Mouse (Mus musculus) forebrain, postnatal 0 days (tissue): ENCODE measurements around the gene Sertm1. TPM values are rescaled to one million over a fixed set of nuclear protein-coding genes. Genes with fewer than 3 reads are reported as not detected.

Source experiments
- ATAC-seq: fragments of 200-750 bp; cut with Nextera tagmentation; 2 replicates; pipeline ENCODE4 v1.8.0; 2017; ENCODE audit warnings: mild to moderate bottlenecking, moderate library complexity
- DNase-seq: peaks from one replicate; pipeline ENCODE4 v3.0.0-alpha.2; 2015
- H3K27ac ChIP-seq: fragments of 300-500 bp; sonication (generic); 2 replicates; pipeline ENCODE4 v1.5.1; 2014; ENCODE audit warnings: low read depth, mild to moderate bottlenecking, antibody characterized with exemption, low read length, moderate library complexity, mixed read lengths
- H3K27me3 ChIP-seq: fragments of 300-500 bp; sonication (generic); 2 replicates; pipeline ENCODE4 v1.6.1; 2014; ENCODE audit warnings: mild to moderate bottlenecking, low read length, mixed read lengths; ENCODE audit not compliant: insufficient read depth
- H3K36me3 ChIP-seq: fragments of 300-500 bp; sonication (generic); 2 replicates; pipeline ENCODE4 v1.6.1; 2014; ENCODE audit warnings: mild to moderate bottlenecking, moderate library complexity; ENCODE audit not compliant: insufficient read depth
- H3K4me1 ChIP-seq: fragments of 300-500 bp; sonication (generic); 2 replicates; pipeline ENCODE4 v1.6.1; 2014; ENCODE audit warnings: antibody characterized with exemption; ENCODE audit not compliant: insufficient read depth
- H3K4me2 ChIP-seq: fragments of 300-500 bp; sonication (generic); 2 replicates; pipeline ENCODE4 v1.6.1; 2014; ENCODE audit warnings: low read depth, mild to moderate bottlenecking, moderate library complexity
- H3K4me3 ChIP-seq: fragments of 300-500 bp; sonication (generic); 2 replicates; pipeline ENCODE4 v1.5.1; 2014; ENCODE audit warnings: low read depth, low read length, mixed read lengths
- H3K9ac ChIP-seq: fragments of 300-500 bp; sonication (generic); 2 replicates; pipeline ENCODE4 v1.6.1; 2014; ENCODE audit warnings: mild to moderate bottlenecking
- H3K9me3 ChIP-seq: fragments of 300-500 bp; sonication (generic); 2 replicates; pipeline ENCODE4 v1.6.1; 2016; ENCODE audit warnings: low read length
- CTCF ChIP-seq: sonication (generic); IDR thresholded peaks from 2 replicates; pipeline ENCODE4 v1.5.1; 2016; ENCODE audit warnings: antibody characterized with exemption, control low read depth, low read depth
- WGBS: fragments of 180-500 bp; shearing (Covaris S2); extraction: QIAGEN DNeasy Blood & Tissue Kit; methylation state at CpG from one replicate; pipeline ENCODE4 v1.1.7; 2014; 5-methylcytosine and 5-hydroxymethylcytosine counted together
- polyA plus RNA-seq: library from polyadenylated mRNA; unstranded; fragments of >200 nt; fragmentation: Nextera tagmentation; extraction: Ambion mirVana; gene quantifications from 2 replicates; pipeline ENCODE4 v1.2.1, GENCODE M21; 2015
- total RNA-seq: library from RNA; depleted of rRNA; stranded (reverse); fragments of >200 nt; gene quantifications from 2 replicates; pipeline ENCODE4 v1.2.3, GENCODE M21; 2014; rRNA removed

Gene Sertm1
- total and polyA plus RNA-seq, 2 experiments from 2014 or later = 4.5 to 46.3 TPM

DNA sequence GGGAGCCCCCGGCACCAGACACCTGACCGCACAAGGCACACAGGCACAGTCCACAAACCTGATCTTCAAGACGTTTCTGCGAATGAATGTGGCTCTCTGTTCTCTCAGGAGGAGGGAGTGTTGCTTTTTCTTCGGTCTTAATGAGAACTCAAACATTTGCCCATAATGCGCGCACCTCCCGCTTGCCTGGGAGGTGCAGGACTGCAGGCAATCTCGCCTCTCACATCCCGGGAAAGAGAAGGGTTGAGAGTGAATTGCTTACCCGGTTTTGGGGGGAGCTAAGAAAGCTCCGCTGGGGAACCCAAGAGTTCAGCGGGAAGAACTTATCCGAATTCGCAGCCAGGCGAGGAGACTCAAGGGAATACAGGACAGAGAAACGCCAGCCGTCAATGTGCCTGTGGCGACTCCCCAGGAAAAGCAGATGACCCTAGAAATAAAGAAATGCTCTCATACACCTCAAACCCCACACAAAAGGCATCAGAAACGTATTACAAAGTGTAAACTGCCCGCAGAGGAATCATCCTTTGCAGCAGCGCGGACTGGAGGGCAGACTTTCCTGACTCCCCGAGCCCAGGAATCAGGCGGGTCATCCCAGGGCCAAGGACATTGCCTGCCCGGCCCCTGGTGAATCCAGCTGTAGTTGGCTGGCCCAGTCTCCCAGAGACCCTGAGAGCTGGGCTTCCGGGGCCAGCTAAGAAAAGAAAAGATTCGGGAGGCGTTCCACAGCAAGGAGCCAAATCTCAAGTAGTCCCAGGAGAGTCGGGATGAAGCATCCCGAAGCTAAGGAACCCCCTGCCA, 643 bp downstream of the Sertm1 start:
- 3% methylated on average over 31 of the region's 31 CpGs for WGBS
- Histone ChIP-seq H3K4me1 (no peaks in the 10 kb centered on the region), H3K9ac (peak overlapping the region; percentile 45), H3K4me2 (peak overlapping the region; percentile 61), H3K9me3 (no peaks in the 10 kb centered on the region), H3K27ac (no peak overlapping the region), H3K36me3 (no peaks in the 10 kb centered on the region), H3K27me3 (no peaks in the 10 kb centered on the region), H3K4me3 (peak overlapping the region; percentile 44)
- TF ChIP-seq CTCF = no peak
- DNase-seq (peak; percentile 43), ATAC-seq (no peak; the same call in 1 of the 2 replicates)

DNA sequence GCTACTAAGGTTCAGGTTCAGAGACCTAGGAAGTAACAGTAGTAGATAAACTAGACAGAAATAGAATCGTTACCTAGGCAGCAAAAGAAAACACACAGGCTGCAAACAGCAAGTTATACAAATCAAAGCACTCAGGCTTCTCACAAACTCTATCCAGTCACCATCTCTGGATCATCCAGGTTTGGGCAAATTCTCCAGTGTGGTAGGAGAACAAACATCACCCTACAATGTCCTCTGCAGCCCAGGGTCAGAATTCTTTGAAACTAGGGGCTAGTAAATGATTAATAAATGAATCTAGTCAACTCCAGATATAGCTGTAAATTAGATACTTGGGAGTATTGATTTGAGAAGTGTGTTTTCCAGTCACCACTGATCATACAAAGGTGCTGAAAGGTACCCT, 6.8 kb downstream of the Sertm1 start:
- ATAC-seq = no peak
- H3K9me3 ChIP-seq = no peaks in the 10 kb centered on the region
- TF ChIP-seq CTCF = no peak
- no peak overlapping the region for H3K4me3 ChIP-seq
- H3K9ac ChIP-seq = no peak overlapping the region
- no peaks in the 10 kb centered on the region for H3K4me1 ChIP-seq
- no peak overlapping the region for H3K4me2 ChIP-seq
- no peaks in the 10 kb centered on the region for H3K27me3 ChIP-seq
- no peak overlapping the region for H3K27ac ChIP-seq
- no peaks in the 10 kb centered on the region for H3K36me3 ChIP-seq
- no peak for DNase-seq
- WGBS = 93% methylated on average over 1 of the region's 1 CpGs

DNA sequence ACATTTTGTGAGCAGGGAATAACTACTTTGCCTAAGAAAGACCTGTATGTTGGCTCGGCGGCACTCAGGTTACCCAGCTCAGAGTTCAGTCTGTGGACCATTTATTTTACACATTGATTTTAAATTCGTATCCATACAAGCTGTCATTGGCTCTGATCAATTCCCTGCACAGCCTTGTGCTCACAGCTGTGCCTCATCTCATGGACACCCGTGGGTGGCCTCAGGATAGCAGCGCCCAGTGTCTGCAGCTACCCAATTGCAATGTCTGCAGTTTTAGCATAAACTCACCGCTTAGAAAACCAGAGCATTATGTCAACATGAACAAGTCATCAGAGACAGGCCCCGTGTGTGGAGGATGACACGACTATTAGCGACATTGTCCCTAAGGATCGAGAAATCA, 17.7 kb downstream of the Sertm1 start:
- no peak for TF ChIP-seq CTCF
- no peaks in the 10 kb centered on the region for H3K9me3 ChIP-seq
- no peak overlapping the region for H3K9ac ChIP-seq
- H3K4me3 ChIP-seq = no peak overlapping the region
- no peaks in the 10 kb centered on the region for H3K4me1 ChIP-seq
- H3K27me3 ChIP-seq = no peaks in the 10 kb centered on the region
- ATAC-seq (no peak), DNase-seq (no peak)
- no peak overlapping the region for H3K27ac ChIP-seq
- 0 out of 2 replicates have a peak, but pooled peaks cover 3% of the 10 kb centered on the region for H3K36me3 ChIP-seq
- no peak overlapping the region for H3K4me2 ChIP-seq
- 91% methylated on average over 10 of the region's 10 CpGs for WGBS

DNA sequence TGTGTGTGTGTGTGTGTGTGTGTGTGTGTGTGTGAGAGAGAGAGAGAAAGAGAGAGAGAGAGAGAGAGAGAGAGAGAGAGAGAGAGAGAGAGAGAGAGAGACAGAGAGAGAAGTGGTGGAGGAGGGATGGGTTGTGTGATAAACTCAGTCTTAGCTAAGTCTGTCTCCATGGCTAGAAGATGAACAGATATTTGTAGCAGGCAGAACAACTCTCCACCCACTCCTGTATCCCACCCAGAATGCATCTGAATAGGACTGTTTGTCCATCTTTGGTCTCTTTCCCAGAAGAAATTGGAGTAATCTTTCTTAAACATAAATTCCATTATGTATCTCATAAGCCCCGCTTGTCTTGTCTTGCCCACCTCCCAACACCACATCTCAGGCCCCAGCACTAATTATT, 20.8 kb downstream of the Sertm1 start:
- Histone ChIP-seq H3K4me2 (no peak overlapping the region), H3K9me3 (no peaks in the 10 kb centered on the region), H3K27ac (no peak overlapping the region), H3K9ac (no peak overlapping the region), H3K36me3 (0 out of 2 replicates have a peak, but pooled peaks cover 3% of the 10 kb centered on the region), H3K4me3 (no peak overlapping the region), H3K27me3 (no peaks in the 10 kb centered on the region), H3K4me1 (no peaks in the 10 kb centered on the region)
- DNase-seq (no peak), ATAC-seq (no peak)
- no peak for TF ChIP-seq CTCF
- 83% methylated on average over 1 of the region's 1 CpGs for WGBS

DNA sequence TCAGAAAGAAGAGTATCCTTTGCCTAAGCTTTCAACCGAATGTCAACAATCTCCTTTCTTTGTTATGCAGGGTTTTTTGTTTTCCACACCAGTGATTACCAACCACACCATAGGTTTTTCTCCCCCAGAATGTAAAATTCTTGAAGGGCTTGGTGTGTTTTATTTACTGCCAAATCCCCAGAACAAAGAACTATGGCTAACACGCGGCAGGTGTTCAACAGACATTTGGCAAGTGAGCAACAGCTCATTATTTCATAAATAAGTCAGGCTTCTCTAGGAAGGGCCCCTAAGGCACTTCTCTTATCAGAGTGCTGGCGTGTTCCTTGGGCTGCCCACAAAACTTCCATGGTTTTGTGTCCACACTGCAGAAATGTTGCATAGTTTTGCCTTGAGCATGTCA, 23.5 kb downstream of the Sertm1 start:
- H3K36me3 ChIP-seq = no peaks in the 10 kb centered on the region
- H3K4me3 ChIP-seq = no peak overlapping the region
- WGBS = 16% methylated on average over 4 of the region's 4 CpGs
- no peak overlapping the region for H3K4me2 ChIP-seq
- H3K4me1 ChIP-seq = no peaks in the 10 kb centered on the region
- no peaks in the 10 kb centered on the region for H3K27me3 ChIP-seq
- no peaks in the 10 kb centered on the region for H3K9me3 ChIP-seq
- TF ChIP-seq CTCF = no peak
- DNase-seq = peak; percentile 21
- H3K9ac ChIP-seq = no peak overlapping the region
- no peak for ATAC-seq
- no peak overlapping the region for H3K27ac ChIP-seq

DNA sequence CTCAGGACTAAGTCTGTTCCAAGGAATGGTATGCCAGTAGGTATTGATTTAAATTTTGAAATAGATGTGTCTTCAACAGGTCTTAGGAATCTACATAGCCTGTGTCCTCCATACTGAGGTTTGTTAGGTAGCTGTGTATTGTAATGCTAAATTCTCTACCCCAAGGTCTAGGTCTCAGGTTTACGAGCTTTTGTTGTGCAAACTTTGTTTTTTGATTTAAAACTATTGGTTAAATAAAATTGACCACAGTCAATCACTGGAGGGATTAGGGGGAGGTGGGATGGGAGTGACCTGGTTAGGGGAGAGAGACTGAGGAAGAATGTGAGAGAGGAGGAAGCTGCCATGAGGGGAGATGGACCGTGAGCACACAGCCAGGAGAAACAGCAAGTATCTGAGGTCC, 29.2 kb downstream of the Sertm1 start:
- Histone ChIP-seq H3K9me3 (no peaks in the 10 kb centered on the region), H3K27me3 (no peaks in the 10 kb centered on the region), H3K4me2 (no peak overlapping the region), H3K27ac (no peak overlapping the region), H3K4me1 (no peaks in the 10 kb centered on the region), H3K9ac (no peak overlapping the region), H3K36me3 (no peaks in the 10 kb centered on the region), H3K4me3 (no peak overlapping the region)
- no peak for TF ChIP-seq CTCF
- DNase-seq = no peak
- WGBS = 83% methylated on average over 2 of the region's 2 CpGs
- no peak for ATAC-seq

Other genes with a start within 250 kb of the Sertm1 start
- gene Supt20, start 223.1 kb downstream of the Sertm1 start, total RNA-seq = 45.9 and 50.7 TPM in 2 replicates
- 41.2 and 53.1 TPM in 2 replicates for gene Supt20, start 223.1 kb downstream of the Sertm1 start, polyA plus RNA-seq
- gene Gm21958, start 201.5 kb downstream of the Sertm1 start, total RNA-seq = not detected in 2 replicates
- gene Gm21958, start 201.5 kb downstream of the Sertm1 start, polyA plus RNA-seq = 0.25 and 0.31 TPM in 2 replicates
- 39.8 and 56.4 TPM in 2 replicates for gene Exosc8, start 180.5 kb downstream of the Sertm1 start, total RNA-seq
- gene Exosc8, start 180.5 kb downstream of the Sertm1 start, polyA plus RNA-seq = 72.6 and 80.7 TPM in 2 replicates
- 24.8 and 26.1 TPM in 2 replicates for gene Alg5, start 180.3 kb downstream of the Sertm1 start, total RNA-seq
- gene Alg5, start 180.3 kb downstream of the Sertm1 start, polyA plus RNA-seq = 74.7 and 83.5 TPM in 2 replicates
- 1.6 and 2.7 TPM in 2 replicates for gene Smad9, start 160.3 kb downstream of the Sertm1 start, total RNA-seq
- gene Smad9, start 160.3 kb downstream of the Sertm1 start, polyA plus RNA-seq = 0.21 and 0.35 TPM in 2 replicates
- gene Rfxap, start 108.1 kb downstream of the Sertm1 start, total RNA-seq = 49.7 and 52.3 TPM in 2 replicates
- 44.1 and 52.3 TPM in 2 replicates for gene Rfxap, start 108.1 kb downstream of the Sertm1 start, polyA plus RNA-seq
- 2.2 and 3.1 TPM in 2 replicates for gene Ccna1, start 139.6 kb upstream of the Sertm1 start, total RNA-seq
- 4.3 and 5.6 TPM in 2 replicates for gene Ccna1, start 139.6 kb upstream of the Sertm1 start, polyA plus RNA-seq
- gene Spg20, start 196.2 kb upstream of the Sertm1 start, total RNA-seq = 14.1 and 14.7 TPM in 2 replicates
- gene Spg20, start 196.2 kb upstream of the Sertm1 start, polyA plus RNA-seq = 6.5 and 9.2 TPM in 2 replicates
- gene Ccdc169, start 221.5 kb upstream of the Sertm1 start, total RNA-seq = 0.08 TPM in 1 of 2 replicates, not detected in the other
- 0.06 TPM in 1 of 2 replicates, not detected in the other for gene Ccdc169, start 221.5 kb upstream of the Sertm1 start, polyA plus RNA-seq